Mouse (Mus musculus) heart, adult 18-20 months (tissue): ENCODE measurements around the gene Olfr1185-ps1. TPM values are rescaled to one million over a fixed set of nuclear protein-coding genes. Genes with fewer than 3 reads are reported as not detected.
"Not testable (repeated sequence)": the region's sequence is repeated elsewhere in the genome, so short reads cannot be mapped to it uniquely, and the experiment has no call there.

ENCODE experiments used
- DNase-seq, 2 experiments: peaks; one replicate each; pipeline ENCODE4 v3.0.0; 2021 to 2022; ENCODE audit warnings: mixed read lengths in 1 of 2
- long read RNA-seq, 2 experiments: library from polyadenylated mRNA; stranded (forward); transcript quantifications; one replicate each; pipeline ENCODE4 v2.0.0; 2021
- total RNA-seq, 2 experiments: library from RNA; stranded (reverse); gene quantifications; 2 replicates each; pipeline ENCODE4 v1.2.3; 2021

The Olfr1185-ps1 gene
- total RNA-seq = not detected
- long read RNA-seq, experiment 1 = 0 reads
- long read RNA-seq, experiment 2 = 0 reads

DNA sequence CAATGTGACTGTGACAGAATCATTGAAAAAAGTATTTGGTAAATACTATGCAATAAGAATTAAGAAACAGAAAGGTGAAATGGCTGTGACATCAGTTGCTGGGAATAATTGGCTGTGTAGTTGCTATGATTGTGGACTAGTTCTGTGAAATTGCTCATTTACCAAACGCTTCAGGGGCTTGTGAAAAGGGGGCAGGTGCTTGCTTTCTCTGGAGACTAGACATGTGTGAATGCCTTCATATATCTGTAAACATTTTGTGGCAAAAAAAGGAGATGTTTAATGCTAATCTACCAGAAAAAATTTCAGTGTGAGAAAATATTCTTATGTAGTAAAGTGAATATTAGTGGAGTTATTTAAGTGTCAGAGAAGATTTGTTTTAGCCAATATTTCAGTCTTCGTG, at the start of gene Olfr1185-ps1:
Olfr1185-ps1 (plus strand) TSS at position 301 of the 400 bp plus-strand sequence.
- no peak for DNase-seq

DNA sequence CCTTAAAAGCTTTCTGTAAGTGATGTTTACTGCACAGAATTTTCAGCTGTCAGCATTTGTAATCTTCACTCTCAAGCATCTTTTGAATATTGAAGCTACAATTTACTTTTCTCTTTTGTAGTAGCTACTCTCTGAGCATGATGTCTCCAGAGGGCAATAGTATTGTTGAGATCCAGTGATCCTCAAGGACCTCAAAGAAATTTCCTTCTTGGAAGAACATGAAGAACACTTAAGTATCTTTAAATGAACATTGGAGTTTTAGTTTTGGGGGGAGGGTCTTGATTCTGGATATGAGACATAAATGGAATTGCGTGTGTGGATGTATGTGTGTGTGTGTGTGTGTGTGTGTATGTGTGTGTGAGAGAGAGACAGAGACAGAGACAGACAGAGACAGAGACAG, 44.1 kb upstream of the Olfr1185-ps1 start, which contains the start of gene Gm13757:
Gm13757 (minus strand) TSS at position 101 of the 400 bp plus-strand sequence.
- DNase-seq = no peak

DNA sequence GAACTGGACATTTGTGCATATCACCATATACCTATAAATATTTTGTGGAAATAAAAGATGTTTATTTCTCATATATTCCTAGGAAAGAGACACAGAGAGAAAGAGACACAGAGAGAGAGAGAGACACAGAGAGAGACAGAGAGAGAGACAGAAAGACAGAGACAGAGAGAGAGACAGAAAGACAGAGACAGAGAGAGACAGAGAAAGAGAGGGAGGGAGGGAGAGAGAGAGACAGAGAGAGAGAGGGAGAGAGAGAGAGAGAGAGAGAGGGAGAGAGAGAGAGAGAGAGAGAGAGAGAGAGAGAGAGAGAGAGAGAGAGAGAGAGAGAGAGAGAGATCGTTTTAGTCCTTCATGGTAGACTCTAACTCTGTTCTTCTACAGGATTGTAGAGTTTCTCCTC, 38.6 kb upstream of the Olfr1185-ps1 start, which contains the start of gene Olfr1183:
Olfr1183 (plus strand) TSS at position 301 of the 400 bp plus-strand sequence.
- DNase-seq = not testable (repeated sequence)

DNA sequence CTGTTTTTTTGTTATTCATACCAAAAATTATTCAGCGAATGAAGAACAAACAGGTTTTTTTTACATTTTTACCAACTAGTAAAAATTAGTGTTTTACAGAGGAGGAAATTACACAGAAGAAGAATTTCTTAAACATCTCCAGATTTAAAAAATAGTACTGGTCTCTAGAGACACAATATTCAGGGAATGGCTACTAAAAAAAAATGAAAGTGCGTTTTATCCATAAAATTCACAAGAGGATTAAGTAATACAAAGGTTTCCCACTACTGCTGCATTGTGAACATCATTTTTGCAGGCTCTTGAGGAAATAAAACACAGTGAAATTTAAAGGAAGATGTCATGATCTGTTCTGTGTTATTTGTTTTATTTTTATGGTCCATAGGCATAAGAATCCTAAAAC, 9.8 kb upstream of the Olfr1185-ps1 start, which contains the start of gene Olfr1184:
Olfr1184 (plus strand) TSS at position 301 of the 400 bp plus-strand sequence.
- no peak for DNase-seq

DNA sequence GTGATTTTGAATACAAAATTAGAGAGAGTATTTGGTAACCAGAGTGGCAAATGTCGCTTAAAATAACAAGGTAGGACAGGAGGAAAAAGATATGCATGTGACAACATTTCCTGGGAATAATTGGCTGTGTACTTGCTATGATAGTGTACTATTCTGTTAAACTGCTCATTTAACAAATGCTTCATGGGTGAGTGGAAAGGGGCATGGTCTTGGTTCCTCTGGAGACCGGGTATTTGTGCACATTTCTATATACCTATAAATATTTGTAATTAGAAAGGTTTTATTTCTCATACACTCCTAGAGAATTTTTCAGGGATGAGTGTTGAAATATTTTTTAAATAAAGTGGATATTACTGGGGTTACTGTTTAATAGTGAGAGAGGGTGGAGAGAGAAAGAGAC, 25.1 kb downstream of the Olfr1185-ps1 start, which contains the start of gene Olfr1186:
Olfr1186 (plus strand) TSS at position 301 of the 400 bp plus-strand sequence.
- DNase-seq = no peak

DNA sequence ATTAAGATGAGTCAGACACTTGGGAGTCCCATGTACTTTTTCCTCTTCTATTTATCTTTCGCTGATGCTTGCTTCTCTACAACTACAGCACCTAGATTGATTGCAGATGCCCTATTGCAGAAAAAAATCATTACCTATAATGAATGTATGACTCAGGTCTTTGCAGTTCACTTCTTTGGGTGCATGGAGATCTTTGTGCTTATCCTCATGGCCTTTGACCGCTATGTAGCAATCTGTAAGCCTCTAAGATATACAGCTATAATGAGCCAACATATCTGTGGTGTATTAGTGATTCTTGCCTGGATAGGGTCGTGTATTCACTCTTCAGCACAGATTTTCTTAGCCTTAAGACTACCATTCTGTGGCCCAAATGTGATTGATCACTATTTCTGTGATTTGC, 32.6 kb downstream of the Olfr1185-ps1 start:
- no peak for DNase-seq

Other genes starting within 250 kb of the Olfr1185-ps1 start
- not detected for gene Olfr1173, start 213.4 kb upstream of the Olfr1185-ps1 start, total RNA-seq
- gene Olfr1174-ps, start 178.2 kb upstream of the Olfr1185-ps1 start, total RNA-seq = not detected
- not detected for gene Olfr1175-ps, start 166.1 kb upstream of the Olfr1185-ps1 start, total RNA-seq
- gene Olfr1176, start 156.6 kb upstream of the Olfr1185-ps1 start, total RNA-seq = not detected
- gene Olfr1177-ps, start 146.8 kb upstream of the Olfr1185-ps1 start, total RNA-seq = not detected
- gene Olfr1178, start 106.3 kb upstream of the Olfr1185-ps1 start, total RNA-seq = not detected
- gene Olfr1179, start 86.9 kb upstream of the Olfr1185-ps1 start, total RNA-seq = not detected
- not detected for gene Olfr1180, start 74.2 kb upstream of the Olfr1185-ps1 start, total RNA-seq
- gene Olfr1181, start 67.1 kb upstream of the Olfr1185-ps1 start, total RNA-seq = not detected
- gene Gm13757, start 44.2 kb upstream of the Olfr1185-ps1 start, total RNA-seq = not detected
- gene Olfr1183, start 38.5 kb upstream of the Olfr1185-ps1 start, total RNA-seq = not detected
- gene Olfr1184, start 9.7 kb upstream of the Olfr1185-ps1 start, total RNA-seq = not detected
- not detected for gene Olfr1186, start 25.2 kb downstream of the Olfr1185-ps1 start, total RNA-seq
- not detected for gene Olfr1188, start 63.6 kb downstream of the Olfr1185-ps1 start, total RNA-seq
- gene Olfr1189, start 93.1 kb downstream of the Olfr1185-ps1 start, total RNA-seq = not detected
- not detected for gene Olfr1191-ps1, start 147.2 kb downstream of the Olfr1185-ps1 start, total RNA-seq
- gene Olfr1192-ps1, start 155.2 kb downstream of the Olfr1185-ps1 start, total RNA-seq = not detected
- gene Olfr1193, start 182.3 kb downstream of the Olfr1185-ps1 start, total RNA-seq = not detected
- not detected for gene Olfr1195, start 195.9 kb downstream of the Olfr1185-ps1 start, total RNA-seq
- gene Olfr1196, start 211.3 kb downstream of the Olfr1185-ps1 start, total RNA-seq = not detected
- gene Olfr1197, start 239.0 kb downstream of the Olfr1185-ps1 start, total RNA-seq = not detected